Mouse (Mus musculus): ENCODE results near the gene St3gal3.

- TF ChIP-seq CTCF (IDR thresholded peaks at IDR 0.05; ENCODE audit: borderline replicate concordance, insufficient read depth, low read depth, low read length) (no peak), POLR2A (IDR thresholded peaks at IDR 0.05; ENCODE audit: borderline replicate concordance, insufficient read depth, low read length) (no peak)
Observed at GRCm38 (mm10) chr4:117918261-117918660, 216.5 kb downstream of the St3gal3 start.

Measured in cerebellum, adult 2 months (tissue).